Mouse (Mus musculus) bone marrow macrophage, adult 2 months (primary cell): ENCODE measurements around the gene Cdc73.

Source experiments
- CTCF ChIP-seq: IDR thresholded peaks from 2 replicates; pipeline ENCODE4 v1.5.1; 2012; ENCODE audit warnings: low read depth, mild to moderate bottlenecking, low read length, moderate library complexity
- POLR2A ChIP-seq: IDR thresholded peaks from 2 replicates; pipeline ENCODE4 v1.6.1; 2012; ENCODE audit warnings: mild to moderate bottlenecking, low read depth, low read length, borderline replicate concordance

DNA sequence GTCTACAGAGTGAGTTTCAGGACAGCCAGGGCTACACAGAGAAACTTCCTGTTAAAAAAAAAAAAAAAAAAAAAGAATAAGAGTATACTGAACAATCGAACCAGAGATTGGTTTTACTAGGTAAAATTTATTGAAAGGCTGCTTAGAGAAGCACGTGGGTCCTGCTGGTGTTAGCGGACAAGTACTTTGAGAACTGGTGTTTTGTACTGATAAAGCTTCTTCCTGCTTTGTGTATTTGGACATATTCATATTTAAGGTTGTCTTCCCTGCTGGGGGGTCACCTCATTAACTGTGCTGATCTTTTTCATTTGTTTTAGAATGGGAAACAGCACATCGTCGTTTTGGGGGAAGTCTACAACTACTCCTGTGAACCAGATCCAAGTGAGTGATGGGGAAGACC, 38.6 kb upstream of the Cdc73 start:
- TF ChIP-seq CTCF (no peak), POLR2A (no peak)
